Mouse (Mus musculus): ENCODE results near the gene Uaca. TPM values are rescaled to one million over a fixed set of nuclear protein-coding genes. Genes with fewer than 3 reads are reported as not detected.

Uaca gene
- polyA plus RNA-seq, 1 experiment from 2014 or later: 38.9 TPM

DNA sequence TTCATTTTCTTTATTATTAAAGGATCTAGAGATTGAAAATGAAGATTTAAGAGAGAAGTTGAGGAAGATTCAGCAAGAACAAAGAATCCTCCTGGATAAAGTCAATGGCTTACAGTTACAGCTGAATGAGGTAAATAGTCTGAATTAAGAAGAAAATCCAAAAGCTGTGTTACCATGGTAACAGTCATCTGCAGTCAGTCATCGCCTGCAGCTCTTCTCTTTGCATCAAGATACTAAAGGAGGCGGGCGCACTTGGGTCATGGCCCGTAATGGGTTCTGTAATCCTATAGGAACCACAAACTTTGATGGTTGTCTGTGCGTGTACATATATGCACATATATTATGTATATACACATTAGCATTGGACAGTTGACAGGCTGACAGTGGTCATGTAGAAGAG is 66.7 kb downstream of the Uaca start:
- no peak for ATAC-seq (ENCODE audit: insufficient number of reproducible peaks, low FRiP score)
- Histone ChIP-seq H3K27me3 (replicated peaks) (no peaks in the 10 kb centered on the region), H3K4me2 (no peak overlapping the region), H3K9ac (no peak overlapping the region), H3K27ac (ENCODE audit: poor library complexity, severe bottlenecking) (no peak overlapping the region), H3K4me1 (replicated peaks) (peaks cover 13% of the 10 kb centered on the region), H3K36me3 (peaks cover 65% of the 10 kb centered on the region), H3K9me3 (replicated peaks) (no peaks in the 10 kb centered on the region), H3K4me3 (no peak overlapping the region)
- WGBS: 84% methylated on average over 5 of the region's 5 CpGs

DNA sequence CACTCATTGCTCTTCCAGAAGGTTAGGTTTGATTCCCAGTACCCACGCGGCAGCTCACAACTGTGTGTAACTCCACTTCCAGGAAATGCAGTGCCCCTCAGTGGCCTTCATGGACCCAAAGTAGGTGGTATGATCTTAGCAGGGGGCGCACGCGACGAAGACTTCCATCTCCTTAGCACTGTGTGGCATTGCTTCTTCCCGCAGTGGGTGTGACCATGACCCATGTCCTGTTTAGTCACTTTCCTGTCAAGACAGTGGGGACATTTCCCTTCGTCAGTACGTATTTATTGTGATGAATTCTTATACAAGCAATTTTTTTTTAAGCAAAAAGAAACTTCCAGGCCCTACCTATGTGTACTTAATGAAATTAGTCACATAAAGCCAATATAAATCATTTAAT is 70.3 kb downstream of the Uaca start:
- H3K36me3 ChIP-seq: peaks cover 68% of the 10 kb centered on the region

DNA sequence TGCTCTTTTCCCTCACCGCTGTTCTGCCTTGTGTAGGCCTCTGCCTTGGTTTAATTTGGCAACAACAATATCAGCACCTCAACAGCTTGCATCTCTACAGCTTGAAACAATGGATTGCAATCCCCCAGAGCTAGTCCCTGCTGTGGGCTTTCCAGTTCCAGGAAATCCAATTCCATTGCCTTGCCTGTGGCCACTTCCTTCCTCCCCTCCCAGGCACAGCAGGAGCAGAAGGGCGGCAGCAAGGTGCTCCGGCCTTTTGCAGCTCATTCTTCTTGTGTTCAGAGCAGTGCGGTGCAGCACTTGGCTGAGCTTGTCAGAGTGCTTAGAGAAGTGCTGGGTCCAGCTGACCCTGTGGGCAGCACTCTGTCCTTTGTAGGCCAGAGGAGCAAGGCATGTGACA is 71.5 kb downstream of the Uaca start:
- Histone ChIP-seq H3K9ac (peak overlapping the region; percentile 30; the same call in 1 of the 2 replicates), H3K27me3 (replicated peaks) (no peaks in the 10 kb centered on the region), H3K27ac (ENCODE audit: poor library complexity, severe bottlenecking) (peak overlapping the region; percentile 68), H3K4me2 (no peak overlapping the region), H3K4me1 (replicated peaks) (peaks cover 6% of the 10 kb centered on the region), H3K36me3 (peaks cover 69% of the 10 kb centered on the region), H3K4me3 (no peak overlapping the region), H3K9me3 (replicated peaks) (no peaks in the 10 kb centered on the region)
- 0 out of 2 replicates have a peak, but pooled peaks have one; percentile 39 for ATAC-seq (ENCODE audit: insufficient number of reproducible peaks, low FRiP score)
- WGBS: 51% methylated on average over 4 of the region's 4 CpGs

More for the DNA sequence above, 70.3 kb downstream of the Uaca start:
- 76% methylated on average over 9 of the region's 9 CpGs for WGBS
- Histone ChIP-seq H3K27ac (ENCODE audit: poor library complexity, severe bottlenecking) (no peak overlapping the region), H3K9me3 (replicated peaks) (no peaks in the 10 kb centered on the region), H3K4me3 (no peak overlapping the region), H3K4me2 (no peak overlapping the region), H3K4me1 (replicated peaks) (peaks cover 6% of the 10 kb centered on the region), H3K9ac (no peak overlapping the region), H3K27me3 (replicated peaks) (no peaks in the 10 kb centered on the region)
- ATAC-seq (ENCODE audit: insufficient number of reproducible peaks, low FRiP score): no peak

DNA sequence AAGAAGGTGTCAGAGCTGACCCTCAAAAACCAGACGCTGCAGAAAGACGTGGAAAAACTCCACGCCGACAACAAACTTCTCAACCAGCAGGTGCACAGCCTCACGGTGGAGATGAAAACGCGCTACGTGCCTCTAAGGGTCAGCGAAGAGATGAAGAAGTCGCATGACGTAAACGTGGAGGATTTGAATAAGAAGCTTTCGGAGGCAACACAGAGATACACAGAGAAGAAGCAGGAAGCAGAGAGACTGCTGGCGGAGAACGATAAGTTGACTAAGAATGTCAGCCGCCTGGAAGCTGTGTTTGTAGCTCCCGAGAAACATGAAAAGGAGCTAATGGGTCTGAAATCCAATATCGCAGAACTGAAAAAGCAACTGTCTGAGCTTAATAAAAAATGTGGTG is 76.1 kb downstream of the Uaca start:
- Histone ChIP-seq H3K9me3 (replicated peaks) (no peaks in the 10 kb centered on the region), H3K36me3 (peaks cover 73% of the 10 kb centered on the region), H3K4me3 (no peak overlapping the region), H3K4me1 (replicated peaks) (peaks cover 6% of the 10 kb centered on the region), H3K4me2 (no peak overlapping the region), H3K9ac (no peak overlapping the region), H3K27ac (ENCODE audit: poor library complexity, severe bottlenecking) (no peak overlapping the region), H3K27me3 (replicated peaks) (no peaks in the 10 kb centered on the region)
- 91% methylated on average over 18 of the region's 18 CpGs for WGBS
- ATAC-seq (ENCODE audit: insufficient number of reproducible peaks, low FRiP score): no peak

DNA sequence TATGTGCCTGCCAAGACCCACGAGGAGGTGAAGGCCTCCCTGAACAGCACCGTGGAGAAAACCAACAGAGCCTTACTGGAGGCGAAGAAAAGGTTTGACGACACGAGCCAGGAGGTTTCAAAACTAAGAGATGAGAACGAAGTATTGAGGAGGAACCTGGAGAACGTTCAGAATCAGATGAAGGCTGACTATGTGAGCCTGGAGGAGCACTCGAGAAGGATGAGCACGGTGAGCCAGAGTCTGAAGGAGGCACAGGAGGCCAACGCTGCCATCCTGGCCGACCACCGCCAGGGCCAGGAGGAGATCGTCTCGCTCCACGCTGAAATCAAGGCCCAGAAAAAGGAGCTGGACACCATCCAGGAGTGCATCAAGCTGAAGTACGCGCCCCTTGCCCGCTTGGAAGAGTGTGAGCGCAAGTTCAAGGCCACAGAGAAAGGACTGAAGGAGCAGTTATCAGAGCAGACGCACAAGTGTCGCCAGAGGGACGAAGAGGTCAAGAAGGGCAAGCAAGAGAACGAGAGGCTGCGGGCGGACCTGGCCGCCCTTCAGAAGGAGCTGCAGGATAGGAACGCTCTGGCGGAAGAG is 76.7 kb downstream of the Uaca start:
- Histone ChIP-seq H3K36me3 (peaks cover 73% of the 10 kb centered on the region), H3K27ac (ENCODE audit: poor library complexity, severe bottlenecking) (no peak overlapping the region), H3K9ac (no peak overlapping the region), H3K4me3 (no peak overlapping the region), H3K27me3 (replicated peaks) (no peaks in the 10 kb centered on the region), H3K9me3 (replicated peaks) (no peaks in the 10 kb centered on the region), H3K4me1 (replicated peaks) (peaks cover 1% of the 10 kb centered on the region; the same call in 1 of the 2 replicates), H3K4me2 (no peak overlapping the region)
- 81% methylated on average over 28 of the region's 28 CpGs for WGBS
- no peak for ATAC-seq (ENCODE audit: insufficient number of reproducible peaks, low FRiP score)

DNA sequence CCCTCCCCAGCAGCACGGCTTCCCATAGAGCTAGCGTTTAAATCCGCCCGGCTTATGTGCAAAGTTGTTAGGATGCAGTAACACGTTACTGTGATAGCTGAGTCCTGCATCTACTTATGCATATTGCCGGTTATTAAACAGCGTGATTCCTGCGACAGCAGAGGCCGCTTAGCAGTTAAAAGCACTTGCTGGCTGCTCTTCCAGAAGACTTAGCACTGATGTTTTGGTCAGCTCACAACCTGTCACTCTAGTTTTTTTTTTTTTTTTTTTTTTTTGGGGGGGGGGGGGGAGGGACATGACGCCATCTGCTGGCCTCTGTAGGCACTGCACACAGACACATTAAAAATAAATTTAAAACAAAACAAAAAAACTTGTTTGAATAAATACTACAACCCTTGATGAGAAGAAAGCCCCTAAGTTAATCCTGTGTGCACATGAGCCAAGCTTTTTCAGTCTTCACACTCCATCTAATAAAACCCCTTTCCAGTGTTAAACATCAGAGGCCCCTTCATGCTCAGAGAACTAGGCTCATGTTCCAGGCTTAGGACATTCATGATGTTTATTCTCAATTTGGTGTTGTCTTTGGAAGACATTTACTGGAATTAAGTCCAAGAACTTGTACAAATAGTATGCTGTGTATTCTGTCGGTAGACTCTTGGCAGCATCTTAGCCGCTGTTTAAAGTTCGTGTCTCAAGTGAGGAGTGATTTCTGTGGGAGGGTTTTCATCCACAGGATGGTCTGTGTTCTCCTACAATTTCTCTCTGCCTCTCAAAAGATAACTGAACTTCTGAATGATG is 79.1 kb downstream of the Uaca start:
- H3K27ac ChIP-seq (ENCODE audit: poor library complexity, severe bottlenecking): no peak overlapping the region
- no peaks in the 10 kb centered on the region for H3K9me3 ChIP-seq (replicated peaks)
- H3K4me1 ChIP-seq (replicated peaks): no peaks in the 10 kb centered on the region
- H3K9ac ChIP-seq: no peak overlapping the region
- no peaks in the 10 kb centered on the region for H3K27me3 ChIP-seq (replicated peaks)
- no peak for ATAC-seq (ENCODE audit: insufficient number of reproducible peaks, low FRiP score)
- H3K4me3 ChIP-seq: no peak overlapping the region
- no peak overlapping the region for H3K4me2 ChIP-seq
- 84% methylated on average over 13 of the region's 13 CpGs for WGBS
- H3K36me3 ChIP-seq: peaks cover 84% of the 10 kb centered on the region

DNA sequence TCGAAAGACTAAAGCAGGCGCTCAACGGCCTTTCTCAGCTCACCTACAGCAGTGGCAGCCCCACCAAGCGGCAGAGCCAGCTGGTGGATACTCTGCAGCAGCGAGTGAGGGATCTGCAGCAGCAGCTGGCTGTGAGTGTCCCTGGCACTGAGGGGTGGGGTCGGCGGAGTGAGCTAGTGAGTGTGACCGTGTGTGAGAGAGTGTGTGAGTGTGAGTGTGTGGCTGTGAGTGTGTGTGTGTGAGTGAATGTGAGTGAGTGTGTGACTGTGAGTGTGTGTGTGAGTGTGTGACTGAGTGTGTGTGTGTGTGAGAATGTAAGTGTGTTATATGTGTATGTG is 79.7 kb downstream of the Uaca start:
- no peak overlapping the region for H3K27ac ChIP-seq (ENCODE audit: poor library complexity, severe bottlenecking)
- H3K9me3 ChIP-seq (replicated peaks): no peaks in the 10 kb centered on the region
- H3K4me3 ChIP-seq: no peak overlapping the region
- H3K4me2 ChIP-seq: no peak overlapping the region
- 84% methylated on average over 8 of the region's 8 CpGs for WGBS
- no peaks in the 10 kb centered on the region for H3K27me3 ChIP-seq (replicated peaks)
- peaks cover 88% of the 10 kb centered on the region for H3K36me3 ChIP-seq
- H3K4me1 ChIP-seq (replicated peaks): no peaks in the 10 kb centered on the region
- ATAC-seq (ENCODE audit: insufficient number of reproducible peaks, low FRiP score): no peak
- no peak overlapping the region for H3K9ac ChIP-seq

DNA sequence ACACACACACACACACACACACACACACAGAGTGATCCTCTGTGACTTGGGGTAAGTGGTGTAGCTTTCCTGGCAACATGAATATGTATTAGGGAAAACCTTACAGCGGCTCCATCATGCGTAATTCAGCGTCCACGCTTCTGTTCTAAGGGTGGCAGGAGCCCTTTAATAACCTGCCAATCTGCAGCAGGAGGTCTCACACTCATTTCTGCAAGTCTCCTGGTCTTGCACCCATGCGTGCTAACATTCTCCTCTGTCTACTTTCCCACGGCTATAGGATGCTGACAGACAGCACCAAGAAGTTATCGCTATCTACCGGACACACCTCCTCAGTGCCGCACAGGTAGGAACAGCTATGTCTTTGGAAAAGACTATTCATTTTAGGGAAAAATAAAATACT is 81.7 kb downstream of the Uaca start:
- Histone ChIP-seq H3K4me1 (replicated peaks) (no peaks in the 10 kb centered on the region), H3K27me3 (replicated peaks) (no peaks in the 10 kb centered on the region), H3K4me3 (no peak overlapping the region), H3K9me3 (replicated peaks) (no peaks in the 10 kb centered on the region), H3K36me3 (peaks cover 85% of the 10 kb centered on the region), H3K27ac (ENCODE audit: poor library complexity, severe bottlenecking) (no peak overlapping the region), H3K4me2 (no peak overlapping the region), H3K9ac (no peak overlapping the region)
- 92% methylated on average over 9 of the region's 9 CpGs for WGBS
- ATAC-seq (ENCODE audit: insufficient number of reproducible peaks, low FRiP score): no peak

DNA sequence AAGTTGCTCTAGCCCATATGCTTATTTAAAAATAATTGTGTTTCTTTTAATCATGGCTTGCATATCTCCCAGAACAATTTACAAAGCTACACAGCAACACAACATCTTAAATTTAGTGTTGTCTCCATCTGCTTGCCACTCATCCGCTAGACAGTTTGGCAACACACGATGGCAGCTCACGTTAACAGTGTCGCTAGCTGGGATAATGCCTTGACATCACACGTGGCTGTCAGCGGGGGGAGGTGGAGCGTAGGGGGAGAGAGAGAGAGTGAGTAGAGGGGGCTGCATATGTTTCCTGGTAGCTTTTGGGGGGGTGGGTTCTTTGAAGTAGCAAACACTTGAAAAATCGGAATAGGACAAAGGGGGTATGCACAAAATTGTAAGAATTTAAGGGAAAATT is 82.2 kb downstream of the Uaca start:
- 77% methylated on average over 8 of the region's 8 CpGs for WGBS
- Histone ChIP-seq H3K4me2 (no peak overlapping the region), H3K4me1 (replicated peaks) (no peaks in the 10 kb centered on the region), H3K9ac (no peak overlapping the region), H3K27me3 (replicated peaks) (no peaks in the 10 kb centered on the region), H3K9me3 (replicated peaks) (no peaks in the 10 kb centered on the region), H3K27ac (ENCODE audit: poor library complexity, severe bottlenecking) (no peak overlapping the region), H3K4me3 (no peak overlapping the region), H3K36me3 (peaks cover 85% of the 10 kb centered on the region)
- no peak for ATAC-seq (ENCODE audit: insufficient number of reproducible peaks, low FRiP score)

DNA sequence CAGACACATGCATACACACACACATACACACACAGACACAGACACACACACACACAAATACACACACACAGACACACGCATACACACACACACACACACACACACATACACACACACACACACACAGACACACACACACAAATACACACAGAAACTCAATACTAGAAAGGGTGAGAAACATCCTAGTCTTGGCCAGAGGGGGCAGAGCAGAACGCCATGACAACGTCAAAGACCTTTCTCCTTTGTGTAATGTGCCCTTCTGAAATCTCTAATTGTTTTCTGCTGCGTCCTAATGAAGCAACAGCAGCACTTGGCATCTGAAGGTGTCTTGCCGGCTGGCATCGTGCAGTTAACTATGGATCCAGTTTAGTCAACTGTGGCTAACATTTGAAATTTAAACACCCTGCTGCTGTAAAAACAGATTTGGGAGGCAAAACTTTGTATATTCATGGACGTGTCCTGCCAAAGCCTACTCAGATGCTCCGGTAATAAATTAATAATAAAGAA is 83.8 kb downstream of the Uaca start:
- no peak for ATAC-seq (ENCODE audit: insufficient number of reproducible peaks, low FRiP score)
- H3K4me2 ChIP-seq: no peak overlapping the region
- H3K36me3 ChIP-seq: peaks cover 84% of the 10 kb centered on the region
- H3K4me3 ChIP-seq: no peak overlapping the region
- 87% methylated on average over 8 of the region's 8 CpGs for WGBS
- no peak overlapping the region for H3K27ac ChIP-seq (ENCODE audit: poor library complexity, severe bottlenecking)
- no peaks in the 10 kb centered on the region for H3K9me3 ChIP-seq (replicated peaks)
- H3K4me1 ChIP-seq (replicated peaks): no peaks in the 10 kb centered on the region
- no peaks in the 10 kb centered on the region for H3K27me3 ChIP-seq (replicated peaks)
- no peak overlapping the region for H3K9ac ChIP-seq

DNA sequence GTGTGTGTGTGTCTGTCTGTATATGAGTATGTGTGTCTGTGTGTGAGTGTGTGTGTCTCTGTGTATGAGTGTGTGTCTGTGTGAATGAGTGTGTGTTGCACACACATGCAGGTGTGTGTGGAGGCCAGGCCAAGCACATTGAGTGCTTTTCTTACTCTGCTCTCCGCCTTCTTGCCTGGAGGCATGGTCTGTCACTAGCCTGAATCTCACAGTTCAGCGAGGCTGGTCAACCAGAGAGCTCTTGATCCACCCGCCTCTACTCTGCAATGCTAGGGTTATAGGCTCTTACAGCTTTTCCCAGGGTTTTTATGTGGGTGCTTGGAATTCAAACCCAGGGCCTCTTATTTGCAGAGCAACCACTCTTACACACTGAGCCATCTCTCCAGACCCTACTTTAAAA is 84.3 kb downstream of the Uaca start:
- Histone ChIP-seq H3K9ac (no peak overlapping the region), H3K4me2 (no peak overlapping the region), H3K27me3 (replicated peaks) (no peaks in the 10 kb centered on the region), H3K4me3 (no peak overlapping the region), H3K4me1 (replicated peaks) (no peaks in the 10 kb centered on the region), H3K27ac (ENCODE audit: poor library complexity, severe bottlenecking) (no peak overlapping the region), H3K36me3 (peaks cover 81% of the 10 kb centered on the region), H3K9me3 (replicated peaks) (no peaks in the 10 kb centered on the region)
- 82% methylated on average over 3 of the region's 3 CpGs for WGBS
- ATAC-seq (ENCODE audit: insufficient number of reproducible peaks, low FRiP score): no peak

Measured in heart, embryonic 12.5 days (tissue).